Mouse (Mus musculus) cerebellum, adult 2 months (tissue): ENCODE measurements at regions not wholly inside any gene's neighbourhood (a gene's known extent, or its start where the extent isn't known, plus 50 kb on each side); places are given as distances from the start of the nearest gene placed in this dataset.

Experiments
- CTCF ChIP-seq: fragments of 200-500 bp; IDR thresholded peaks from 2 replicates; pipeline ENCODE4 v1.5.1; 2011; ENCODE audit warnings: low read depth, mild to moderate bottlenecking, control low read depth, low read length, moderate library complexity, borderline replicate concordance; ENCODE audit not compliant: insufficient read depth
- POLR2A ChIP-seq: fragments of 200-500 bp; IDR thresholded peaks from 2 replicates; pipeline ENCODE4 v1.6.1; 2011; ENCODE audit warnings: low read length, control low read depth, borderline replicate concordance; ENCODE audit not compliant: insufficient read depth

DNA sequence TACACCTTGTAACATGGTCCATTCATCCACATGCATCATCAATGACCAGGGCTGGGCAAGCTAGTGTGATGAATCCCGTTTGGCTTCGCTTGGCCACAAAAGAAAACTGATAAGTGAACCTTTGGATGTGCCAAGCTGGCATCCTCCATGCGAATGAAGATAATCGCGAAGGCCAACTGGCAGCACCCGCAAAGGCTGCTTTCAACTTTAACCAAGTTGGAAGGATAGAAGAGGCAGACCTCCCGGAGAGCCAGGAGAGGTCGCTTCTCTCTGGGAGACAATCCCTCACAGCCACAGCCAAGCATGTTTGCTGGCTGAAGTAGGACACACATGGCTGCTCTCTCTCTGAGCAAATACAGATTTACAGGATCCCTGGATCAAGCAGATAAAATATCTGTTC lies 173.6 kb upstream of the Fer start:
- TF ChIP-seq CTCF = no peak
- TF ChIP-seq POLR2A = no peak
